Mouse (Mus musculus) MEL (cell line): ENCODE results near the gene Fndc3b.

Source experiments
- CTCF ChIP-seq, 3 experiments: IDR thresholded peaks in 2 of 3; conservative IDR thresholded peaks in 1 of 3; 2 replicates each; pipeline ENCODE4 v1.5.1; 2011 to 2012; ENCODE audit warnings: low read length in 3 of 3, low read depth in 2 of 3, mild to moderate bottlenecking in 2 of 3, improper control_type of control experiment in 1 of 3, inconsistent platforms in 1 of 3, mixed read lengths in 1 of 3, moderate library complexity in 1 of 3; ENCODE audit not compliant: control insufficient read depth in 1 of 3, insufficient read depth in 1 of 3, poor library complexity in 1 of 3, severe bottlenecking in 1 of 3
- TCF12 ChIP-seq: IDR thresholded peaks from 2 replicates; pipeline ENCODE4 v1.6.1; 2014; ENCODE audit warnings: low read depth, mild to moderate bottlenecking, inconsistent platforms, low read length, improper control_type of control experiment, moderate library complexity

DNA sequence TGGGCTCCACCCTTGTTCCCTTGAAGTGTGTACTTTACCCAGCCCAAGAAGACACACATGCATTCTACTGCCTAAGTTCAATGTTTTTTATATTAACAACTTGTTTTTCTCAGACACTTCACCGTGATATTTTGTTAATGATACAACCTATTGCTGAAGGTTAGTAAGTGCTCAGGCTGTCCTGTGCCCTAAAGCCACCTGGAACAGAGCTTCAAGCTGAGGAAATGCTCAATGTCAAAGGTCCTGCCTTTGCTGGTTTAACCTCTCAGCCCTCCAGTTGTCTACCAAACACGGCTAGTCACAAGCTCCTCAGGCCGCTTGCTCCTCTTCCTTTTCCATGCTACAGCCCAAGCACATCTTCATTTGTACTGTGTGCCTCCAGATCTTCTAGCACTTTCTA lies 157.3 kb downstream of the Fndc3b start:
- TF ChIP-seq TCF12 (no peak), CTCF (IDR thresholded peaks at IDR 0.05 in 2 of 3, conservative IDR thresholded peaks at IDR 0.05 in 1 of 3; ENCODE audit: control insufficient read depth in 1 of 3, insufficient read depth in 1 of 3, low read depth in 2 of 3, low read length in 3 of 3, poor library complexity in 1 of 3, severe bottlenecking in 1 of 3) (no peak)
